Mouse (Mus musculus) gastrocnemius, adult 8-10 months (tissue): ENCODE measurements around the gene Gm3417. TPM values are rescaled to one million over a fixed set of nuclear protein-coding genes. Genes with fewer than 3 reads are reported as not detected.
A peak's percentile ranks its signal among the peaks of the same experiment; 100 is the strongest.
"Not testable (repeated sequence)": the region's sequence is repeated elsewhere in the genome, so short reads cannot be mapped to it uniquely, and the experiment has no call there.

ENCODE experiments used
- DNase-seq, 2 experiments: peaks; one replicate each; pipeline ENCODE4 v3.0.0; 2022; ENCODE audit warnings: low spot score in 2 of 2
- total RNA-seq, 4 experiments: library from RNA; stranded (reverse); gene quantifications; 2 replicates each; pipeline ENCODE4 v1.2.4; 2022

The Gm3417 gene
- total RNA-seq = not detected

GRCm38 (mm10) chr17:14978362-14979038 is at the start of gene Gm3417, which contains the start of gene 9030025P20Rik:
Gene Gm3417, minus strand, starts transcription at chr17:14978790.
Gene 9030025P20Rik, plus strand, starts transcription at chr17:14978468.
- not testable (repeated sequence) for DNase-seq

GRCm38 (mm10) chr17:15025513-15025912 is 46.9 kb upstream of the Gm3417 start:
- not testable (repeated sequence) for DNase-seq

- not testable (repeated sequence) for DNase-seq
Measured at GRCm38 (mm10) chr17:15024502-15025193, 46.1 kb upstream of the Gm3417 start.

- not testable (repeated sequence) for DNase-seq
Measured at GRCm38 (mm10) chr17:15023878-15024492, 45.4 kb upstream of the Gm3417 start.

- DNase-seq = peak; percentile 3 to 5
Measured at GRCm38 (mm10) chr17:15021503-15022220, 43.1 kb upstream of the Gm3417 start.

GRCm38 (mm10) chr17:15009706-15010413 is 31.3 kb upstream of the Gm3417 start, which contains the start of gene Gm3435:
Gene Gm3435, plus strand, starts transcription at chr17:15010176.
- not testable (repeated sequence) for DNase-seq

- DNase-seq = not testable (repeated sequence)
Measured at GRCm38 (mm10) chr17:15009088-15009487, 30.5 kb upstream of the Gm3417 start.

GRCm38 (mm10) chr17:15000047-15000446 is 21.5 kb upstream of the Gm3417 start:
- DNase-seq = not testable (repeated sequence)

GRCm38 (mm10) chr17:14994140-14994539 is 15.6 kb upstream of the Gm3417 start:
- DNase-seq = not testable (repeated sequence)

- DNase-seq = not testable (repeated sequence)
Measured at GRCm38 (mm10) chr17:14993139-14993832, 14.7 kb upstream of the Gm3417 start.

GRCm38 (mm10) chr17:14992522-14993138 is 14.0 kb upstream of the Gm3417 start:
- DNase-seq = not testable (repeated sequence)

GRCm38 (mm10) chr17:14990116-14990702 is 11.6 kb upstream of the Gm3417 start:
- not testable (repeated sequence) for DNase-seq

- DNase-seq = not testable (repeated sequence)
Measured at GRCm38 (mm10) chr17:14977718-14978361, 750 bp downstream of the Gm3417 start.

- not testable (repeated sequence) for DNase-seq
Measured at GRCm38 (mm10) chr17:14968373-14968913, 10.1 kb downstream of the Gm3417 start.

GRCm38 (mm10) chr17:14961557-14962154 is 16.9 kb downstream of the Gm3417 start:
- DNase-seq = not testable (repeated sequence)

- DNase-seq = peak in 1 of 2 experiments; percentile 10
Measured at GRCm38 (mm10) chr17:14960951-14961556, 17.5 kb downstream of the Gm3417 start, which contains the start of gene Phf10. Gene Phf10, minus strand, starts transcription at chr17:14961273.

GRCm38 (mm10) chr17:14960520-14960919 is 18.1 kb downstream of the Gm3417 start:
- DNase-seq = no peak
